ENCODE assay signal across 17 mouse cellular contexts in genomic region chr16:49196290-49196689, GRCm38 (mm10).
A peak's percentile ranks its signal among the peaks of the same experiment; 100 is the strongest.
DNase-seq lines count a peak whose midpoint lies in the region; ATAC-seq and TF ChIP-seq lines count a peak whose summit lies in the region.
"Had no signal": no experiment of that assay in that cellular context is flagged by ENCODE, and none has a peak within 500 bp of the region (broad histone marks: within the 10 kb centered on the region; RNA-seq: fewer than 3 reads in every experiment).

No protein-coding gene starts in this region.

- no peak overlapping the region for H3K9ac ChIP-seq in forebrain, postnatal 0 days
- no peak overlapping the region for H3K9ac ChIP-seq in forebrain, embryonic 16.5 days (replicated peaks; ENCODE audit: low read depth, low read length)
- H3K9ac ChIP-seq in MEL (ENCODE audit: control insufficient read depth, low read depth, low read length, poor library complexity, severe bottlenecking), result no peak overlapping the region
- H3K9ac ChIP-seq: limb, embryonic 15.5 days; liver, postnatal 0 days; neural tube, embryonic 12.5 days had no signal

- H3K4me1 ChIP-seq in forebrain, postnatal 0 days (ENCODE audit: insufficient read depth), result no peaks in the 10 kb centered on the region
- no peaks in the 10 kb centered on the region for H3K4me1 ChIP-seq in forebrain, embryonic 16.5 days (replicated peaks; ENCODE audit: control insufficient read depth, insufficient read depth, low read length)
- no peaks in the 10 kb centered on the region for H3K4me1 ChIP-seq in MEL (ENCODE audit: control insufficient read depth in 1 of 2, insufficient read depth in 2 of 2, low read length in 2 of 2)
- H3K4me1 ChIP-seq: limb, embryonic 15.5 days; neural tube, embryonic 12.5 days had no signal

- H3K79me2 ChIP-seq in MEL (ENCODE audit: control insufficient read depth, insufficient read depth, low read length, poor library complexity), result no peaks in the 10 kb centered on the region

- no peak overlapping the region for H3K27ac ChIP-seq in forebrain, postnatal 0 days (ENCODE audit: low read depth, low read length)
- H3K27ac ChIP-seq in forebrain, embryonic 16.5 days (ENCODE audit: low read length), result no peak overlapping the region
- peak overlapping the region; percentile 8; the same call in 1 of the 2 replicates for H3K27ac ChIP-seq in left cerebral cortex, adult 2 months
- H3K27ac ChIP-seq in MEL (ENCODE audit: control insufficient read depth, low read depth, low read length), result no peak overlapping the region
- H3K27ac ChIP-seq: limb, embryonic 15.5 days; macrophage; neural tube, embryonic 12.5 days had no signal

- intact Hi-C loops in left cerebral cortex, adult 2 months (cut with DNase I), result loop anchor here (1.0 kb wide), 1 partner anchor 123 kb away; no protein-coding TSS in a partner anchor
- intact Hi-C loops in left cerebral cortex, postnatal 36 days (cut with DNase I), result no loop called here

- peak; percentile 11 for DNase-seq in forebrain, postnatal 0 days
- no peak for DNase-seq in left cerebral cortex, adult 2 months (ENCODE audit: extremely low spot score in 1 of 2, low spot score in 2 of 2)
- DNase-seq in left cerebral cortex, postnatal 36 days (ENCODE audit: low spot score in 2 of 2), result no peak
- peak; percentile 4 for DNase-seq in MEL (ENCODE audit: low read depth, low spot score)
- peak; percentile 7 for DNase-seq in forelimb bud, embryonic 11.5 days (ENCODE audit: low read depth, low spot score)
- no peak for DNase-seq in gastrocnemius, adult 8-10 months (ENCODE audit: low spot score in 2 of 2)
- DNase-seq in lung, postnatal 36 days, result no peak
- DNase-seq: cerebellum, adult 2 months; heart, adult 11 months; heart, postnatal 10 days; liver, postnatal 0 days; thymus, adult 18-20 months had no signal

- no peak overlapping the region for H3K4me3 ChIP-seq in forebrain, postnatal 0 days (ENCODE audit: low read depth, low read length)
- H3K4me3 ChIP-seq in forebrain, embryonic 16.5 days (replicated peaks; ENCODE audit: low read length), result no peak overlapping the region
- H3K4me3 ChIP-seq in left cerebral cortex, adult 2 months, result no peak overlapping the region
- H3K4me3 ChIP-seq in MEL (ENCODE audit: control insufficient read depth in 1 of 2, insufficient read depth in 1 of 2, low read depth in 2 of 2, low read length in 2 of 2), result no peak overlapping the region
- H3K4me3 ChIP-seq: limb, embryonic 15.5 days; neural tube, embryonic 12.5 days had no signal

- no peak for TF ChIP-seq POLR2A in MEL (IDR thresholded peaks at IDR 0.05; ENCODE audit: control insufficient read depth in 1 of 2, insufficient read depth in 1 of 2, low read depth in 1 of 2, low read length in 2 of 2, poor library complexity in 1 of 2)

- peak; percentile 47 for TF ChIP-seq CTCF in forebrain, postnatal 0 days (IDR thresholded peaks at IDR 0.05; ENCODE audit: low read depth)
- peak; percentile 45 for TF ChIP-seq CTCF in left cerebral cortex, adult 2 months (IDR thresholded peaks at IDR 0.05)
- peak in 1 of 3 experiments; percentile 14; a peak in 1 of 6 replicates for TF ChIP-seq CTCF in MEL (IDR thresholded peaks at IDR 0.05 in 2 of 3, conservative IDR thresholded peaks at IDR 0.05 in 1 of 3; ENCODE audit: control insufficient read depth in 1 of 3, insufficient read depth in 1 of 3, low read depth in 2 of 3, low read length in 3 of 3, poor library complexity in 1 of 3, severe bottlenecking in 1 of 3)

- no peak overlapping the region for H3K4me2 ChIP-seq in forebrain, postnatal 0 days (ENCODE audit: low read depth)
- no peak overlapping the region for H3K4me2 ChIP-seq in forebrain, embryonic 16.5 days (ENCODE audit: low read length)
- H3K4me2 ChIP-seq: limb, embryonic 15.5 days; neural tube, embryonic 12.5 days had no signal

- WGBS in forebrain, postnatal 0 days, result 50% methylated on average over 3 of the region's 3 CpGs
- 58% methylated on average over 3 of the region's 3 CpGs for WGBS in forebrain, embryonic 16.5 days

- peak; percentile 7 for TF ChIP-seq RAD21 in MEL (IDR thresholded peaks at IDR 0.05; ENCODE audit: low read depth, low read length)

- no peaks in the 10 kb centered on the region for H3K27me3 ChIP-seq in forebrain, postnatal 0 days (ENCODE audit: insufficient read depth, low read length)
- H3K27me3 ChIP-seq in forebrain, embryonic 16.5 days (replicated peaks; ENCODE audit: control insufficient read depth, insufficient read depth, low read length), result no peaks in the 10 kb centered on the region
- H3K27me3 ChIP-seq in MEL (ENCODE audit: control insufficient read depth in 1 of 2, insufficient read depth in 2 of 2, low read length in 2 of 2), result no peaks in the 10 kb centered on the region; a peak in 1 of 4 replicates
- H3K27me3 ChIP-seq: limb, embryonic 15.5 days; neural tube, embryonic 12.5 days had no signal

- H3K9me3 ChIP-seq in forebrain, postnatal 0 days (ENCODE audit: low read length), result no peaks in the 10 kb centered on the region
- H3K9me3 ChIP-seq in forebrain, embryonic 16.5 days (ENCODE audit: control insufficient read depth, low read length), result no peaks in the 10 kb centered on the region
- no peaks in the 10 kb centered on the region for H3K9me3 ChIP-seq in MEL (replicated peaks; ENCODE audit: insufficient read depth, low read length)
- H3K9me3 ChIP-seq: limb, embryonic 15.5 days; neural tube, embryonic 12.5 days had no signal

- no peak for ATAC-seq in forebrain, postnatal 0 days
- ATAC-seq in forebrain, embryonic 16.5 days, result no peak
- ATAC-seq: liver, postnatal 0 days; midbrain, embryonic 16.5 days had no signal

- H3K36me3 ChIP-seq in forebrain, postnatal 0 days (ENCODE audit: insufficient read depth), result no peaks in the 10 kb centered on the region
- H3K36me3 ChIP-seq in forebrain, embryonic 16.5 days (ENCODE audit: control insufficient read depth, insufficient read depth), result no peaks in the 10 kb centered on the region
- no peaks in the 10 kb centered on the region for H3K36me3 ChIP-seq in MEL (ENCODE audit: control insufficient read depth in 1 of 2, insufficient read depth in 2 of 2, low read length in 2 of 2)
- H3K36me3 ChIP-seq: limb, embryonic 15.5 days; neural tube, embryonic 12.5 days had no signal

- TF ChIP-seq EP300 in MEL (IDR thresholded peaks at IDR 0.05; ENCODE audit: low read depth in 1 of 2, low read length in 2 of 2), result no peak

TF ChIP-seq in MEL, 35 proteins besides CTCF, POLR2A, EP300 and RAD21:
- TF ChIP-seq USF2 (IDR thresholded peaks at IDR 0.05; ENCODE audit: borderline replicate concordance in 1 of 2, insufficient read depth in 1 of 2, low read depth in 1 of 2, low read length in 2 of 2) (no peak), TBP (IDR thresholded peaks at IDR 0.05; ENCODE audit: low read depth, low read length) (no peak), CHD2 (IDR thresholded peaks at IDR 0.05; ENCODE audit: low read length) (no peak), RCOR1 (IDR thresholded peaks at IDR 0.05; ENCODE audit: low read depth, low read length) (no peak), NRF1 (IDR thresholded peaks at IDR 0.05; ENCODE audit: insufficient read depth, low read depth, low read length, poor library complexity, severe bottlenecking) (no peak), UBTF (IDR thresholded peaks at IDR 0.05; ENCODE audit: borderline replicate concordance, insufficient read depth, low read depth, low read length) (no peak), MYB (IDR thresholded peaks at IDR 0.05; ENCODE audit: low read depth, low read length) (no peak), BHLHE40 (IDR thresholded peaks at IDR 0.05; ENCODE audit: borderline replicate concordance, low read depth, low read length) (no peak), CHD1 (IDR thresholded peaks at IDR 0.05; ENCODE audit: low read depth, low read length) (no peak), SIN3A (IDR thresholded peaks at IDR 0.05; ENCODE audit: low read length) (no peak), ZNF384 (IDR thresholded peaks at IDR 0.05; ENCODE audit: low read depth, low read length) (no peak), ZMIZ1 (IDR thresholded peaks at IDR 0.05; ENCODE audit: low read depth, low read length) (no peak), ETS1 (IDR thresholded peaks at IDR 0.05; ENCODE audit: low read depth, low read length) (no peak), POLR2AphosphoS2 (IDR thresholded peaks at IDR 0.05; ENCODE audit: low read length) (no peak), POLR2AphosphoS5 (IDR thresholded peaks at IDR 0.05; ENCODE audit: borderline replicate concordance, low read depth, low read length) (no peak), KAT2A (conservative IDR thresholded peaks at IDR 0.05; ENCODE audit: low read depth, low read length) (no peak), ELF1 (IDR thresholded peaks at IDR 0.05; ENCODE audit: low read depth, low read length) (no peak), JUND (IDR thresholded peaks at IDR 0.05; ENCODE audit: low read depth, low read length) (no peak), MXI1 (IDR thresholded peaks at IDR 0.05; ENCODE audit: low read depth, low read length) (no peak), GATA1 (IDR thresholded peaks at IDR 0.05; ENCODE audit: low read depth, low read length) (no peak)

Comparison
In these comparisons a context has a peak if more than half of its experiments do, and no peak if none do; other contexts are left out.
1. DNase-seq: peak in forebrain, postnatal 0 days (single experiment), MEL (single experiment) and forelimb bud, embryonic 11.5 days (single experiment); none in left cerebral cortex, adult 2 months (0 of 2), left cerebral cortex, postnatal 36 days (0 of 2), gastrocnemius, adult 8-10 months (0 of 2) and lung, postnatal 36 days (single experiment).